Mouse (Mus musculus) thymus, adult 18-20 months (tissue): ENCODE data around the gene Mthfd2.

ENCODE experiments used
- DNase-seq, 2 experiments: peaks; one replicate each; pipeline ENCODE4 v3.0.0; 2022; ENCODE audit warnings: mixed read lengths in 2 of 2

Mthfd2 gene

GRCm38 (mm10) chr6:83327591-83328190 lies 2.0 kb upstream of the Mthfd2 start:
- DNase-seq: no peak

- DNase-seq: no peak
These were observed 1.1 kb upstream of the Mthfd2 start for GRCm38 (mm10) chr6:83326761-83327160.

DNA sequence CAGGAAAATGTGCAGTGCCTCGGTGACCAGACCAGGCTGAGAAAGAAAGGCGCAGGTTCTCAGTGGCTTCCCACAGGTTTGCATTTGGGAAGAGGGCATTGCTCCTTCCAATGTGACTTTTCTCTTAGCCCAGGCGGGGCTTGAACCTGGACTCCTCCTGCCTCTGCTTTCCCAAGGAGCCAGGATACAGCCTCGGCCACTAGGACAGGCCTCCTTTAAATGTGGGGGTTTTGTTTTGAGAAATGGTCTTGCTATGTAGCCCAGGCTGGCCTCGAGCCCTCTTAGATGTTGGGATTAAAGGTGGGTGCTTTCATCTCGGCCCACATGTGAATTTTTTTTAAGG lies 657 bp upstream of the Mthfd2 start:
- DNase-seq: no peak

GRCm38 (mm10) chr6:83323652-83324419 lies 1.9 kb downstream of the Mthfd2 start:
- no peak for DNase-seq

- DNase-seq: no peak
These were observed 2.9 kb downstream of the Mthfd2 start for GRCm38 (mm10) chr6:83322794-83323193.

DNA sequence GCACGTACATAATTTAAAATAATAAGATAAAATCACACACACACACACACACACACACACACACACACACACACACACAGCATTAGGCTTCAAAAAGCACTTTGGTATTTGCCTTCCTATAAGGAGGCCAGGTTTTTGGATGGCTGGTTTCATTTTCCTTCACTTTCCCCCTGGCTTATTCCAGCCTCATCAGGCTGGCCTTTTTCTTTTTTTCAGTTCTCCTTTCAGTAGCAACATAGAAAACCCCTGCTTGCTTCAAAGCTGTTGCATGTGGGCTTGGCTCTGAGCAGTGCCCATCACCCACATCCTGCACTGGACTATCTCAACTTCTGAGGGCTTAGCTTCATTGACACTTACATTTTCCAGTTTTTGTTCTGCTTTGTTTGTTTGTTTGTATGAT lies 3.8 kb downstream of the Mthfd2 start:
- no peak for DNase-seq

DNA sequence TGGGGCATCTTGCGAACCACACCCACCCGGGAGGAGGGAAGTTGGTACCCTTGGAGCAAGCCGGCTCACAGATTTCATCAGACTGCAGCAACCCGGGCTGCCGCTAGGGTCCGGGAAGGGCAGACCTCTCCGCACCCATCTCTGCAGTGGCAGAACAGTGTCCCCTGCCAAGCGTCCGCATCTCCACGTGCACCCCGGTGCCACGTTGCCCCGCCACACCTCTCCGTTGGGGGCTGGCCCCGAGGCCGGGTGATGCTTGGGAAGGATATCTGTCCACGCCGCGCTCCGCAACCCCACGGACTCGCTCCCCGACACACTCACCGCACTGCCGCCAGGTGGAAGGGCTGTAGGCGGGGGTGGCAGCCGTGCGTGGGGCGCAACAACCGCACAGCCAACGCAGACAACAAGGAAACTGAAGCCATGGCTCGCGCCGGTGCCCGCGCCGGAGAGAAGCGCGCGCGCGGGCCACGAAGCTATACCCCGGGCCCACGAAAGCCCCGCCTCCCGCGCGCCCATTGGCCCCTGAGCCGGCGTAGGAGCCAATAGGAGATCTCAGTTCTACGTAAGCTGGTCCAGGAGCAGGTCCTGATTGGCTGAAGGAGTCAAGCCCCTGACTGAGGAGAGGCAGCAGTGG lies 8.5 kb downstream of the Mthfd2 start:
- DNase-seq: peak; percentile 84 to 91

DNA sequence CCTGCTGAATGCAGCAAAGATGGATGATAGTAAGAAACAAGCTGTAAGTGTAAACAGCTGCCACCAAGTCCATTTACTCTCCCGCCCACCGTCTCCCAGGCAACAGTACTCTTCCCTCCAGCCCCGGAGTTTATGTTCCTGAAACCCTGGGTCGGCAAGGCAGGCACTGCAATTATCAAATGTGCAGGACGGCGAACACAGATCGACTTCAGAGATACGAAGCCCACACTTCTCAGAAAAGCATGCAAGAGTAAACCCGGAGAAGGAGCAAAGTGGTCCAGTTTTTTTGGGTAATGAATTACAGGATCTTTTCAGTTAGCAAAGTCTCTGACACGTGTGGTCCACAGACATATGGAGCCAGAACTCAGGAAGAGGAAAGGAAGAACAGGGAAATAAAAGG lies 9.7 kb downstream of the Mthfd2 start:
- DNase-seq: no peak

GRCm38 (mm10) chr6:83315293-83315692 lies 10.4 kb downstream of the Mthfd2 start:
- no peak for DNase-seq

- no peak for DNase-seq
These were observed 13.2 kb downstream of the Mthfd2 start for GRCm38 (mm10) chr6:83312514-83312913.

- no peak for DNase-seq
These were observed 13.7 kb downstream of the Mthfd2 start for GRCm38 (mm10) chr6:83312021-83312420.

- no peak for DNase-seq
These were observed 14.5 kb downstream of the Mthfd2 start for GRCm38 (mm10) chr6:83311206-83311605.

DNA sequence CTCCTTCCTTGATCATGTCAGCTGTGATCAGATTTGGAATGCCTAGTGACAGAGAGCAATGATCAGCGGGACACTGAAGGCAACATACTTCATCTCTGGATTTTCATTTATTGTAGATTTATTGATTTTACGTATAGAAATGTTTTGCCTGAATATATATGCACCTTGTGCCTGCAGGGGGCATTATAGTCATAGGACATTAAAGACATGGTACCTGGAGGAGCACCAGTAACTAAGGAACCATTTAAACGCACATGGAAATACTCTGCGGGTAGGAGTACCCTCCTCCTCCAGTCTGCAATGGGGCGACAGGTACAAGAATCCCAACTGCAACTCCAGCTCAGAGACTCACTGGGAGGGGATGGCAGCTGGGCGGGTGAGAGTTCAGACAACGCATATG lies 16.7 kb downstream of the Mthfd2 start:
- DNase-seq: no peak

GRCm38 (mm10) chr6:83302264-83302663 lies 23.4 kb downstream of the Mthfd2 start:
- DNase-seq: no peak

DNA sequence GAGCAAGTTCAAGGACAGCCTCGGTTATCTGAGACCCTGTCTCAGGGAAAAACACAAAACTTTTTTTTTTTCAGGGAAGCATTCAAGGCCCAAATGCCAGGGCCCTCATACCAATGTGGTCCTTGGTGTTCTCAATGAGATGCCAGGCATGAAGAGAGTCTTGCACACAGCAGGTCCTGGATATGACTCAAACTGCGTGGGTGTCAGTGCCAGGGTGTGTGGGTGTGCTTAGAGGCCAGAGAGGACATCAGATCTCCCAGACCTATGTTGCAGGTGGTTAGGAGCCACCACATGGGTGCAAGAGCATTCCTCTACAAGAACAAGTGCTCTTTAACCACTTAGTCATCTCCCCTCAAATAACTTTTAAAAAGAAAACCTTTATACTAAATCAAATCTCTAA lies 24.4 kb downstream of the Mthfd2 start:
- no peak for DNase-seq

- DNase-seq: no peak
These were observed 25.1 kb downstream of the Mthfd2 start for GRCm38 (mm10) chr6:83300447-83301229.

DNA sequence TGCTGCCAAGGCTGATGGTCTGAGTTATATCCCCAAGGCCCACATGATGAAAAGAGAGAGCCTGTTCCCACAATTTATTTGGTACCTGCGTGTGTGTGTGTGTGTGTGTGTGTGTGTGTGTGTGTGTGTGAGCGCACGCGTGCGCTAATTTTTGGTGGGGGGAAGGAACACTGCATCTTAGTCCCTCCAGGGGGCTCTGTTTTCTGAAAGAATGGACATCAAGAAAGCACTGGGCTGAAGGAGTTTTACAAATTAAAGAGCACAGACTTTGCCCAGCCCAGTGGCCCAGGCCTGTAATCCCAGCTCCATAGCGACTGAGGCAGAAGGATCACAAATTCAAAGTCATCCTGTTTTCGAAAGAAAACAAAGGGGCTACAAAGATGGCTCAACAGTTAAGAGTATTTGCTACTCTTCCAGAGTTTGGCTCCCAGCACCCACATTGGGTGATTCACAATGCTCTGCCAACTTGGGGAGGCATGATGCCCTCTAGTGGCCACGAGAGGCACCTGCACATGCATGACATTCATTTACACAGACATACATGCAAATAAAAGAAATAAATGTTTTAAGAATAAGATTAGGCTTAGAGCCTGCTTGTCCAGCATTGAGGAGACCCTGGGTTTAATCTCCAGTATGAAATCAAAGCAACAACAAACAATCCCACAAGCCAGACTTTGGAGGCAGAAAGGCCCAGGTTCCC lies 45.3 kb downstream of the Mthfd2 start:
- DNase-seq: no peak

GRCm38 (mm10) chr6:83278881-83279280 lies 46.8 kb downstream of the Mthfd2 start:
- no peak for DNase-seq

- DNase-seq: no peak
These were observed 48.6 kb downstream of the Mthfd2 start for GRCm38 (mm10) chr6:83277151-83277550.

- DNase-seq: peak; percentile 7 to 8
These were observed 52.0 kb downstream of the Mthfd2 start for GRCm38 (mm10) chr6:83273733-83274132.

- DNase-seq: peak; percentile 50 to 56
These were observed 57.3 kb downstream of the Mthfd2 start for GRCm38 (mm10) chr6:83268144-83269010.

DNA sequence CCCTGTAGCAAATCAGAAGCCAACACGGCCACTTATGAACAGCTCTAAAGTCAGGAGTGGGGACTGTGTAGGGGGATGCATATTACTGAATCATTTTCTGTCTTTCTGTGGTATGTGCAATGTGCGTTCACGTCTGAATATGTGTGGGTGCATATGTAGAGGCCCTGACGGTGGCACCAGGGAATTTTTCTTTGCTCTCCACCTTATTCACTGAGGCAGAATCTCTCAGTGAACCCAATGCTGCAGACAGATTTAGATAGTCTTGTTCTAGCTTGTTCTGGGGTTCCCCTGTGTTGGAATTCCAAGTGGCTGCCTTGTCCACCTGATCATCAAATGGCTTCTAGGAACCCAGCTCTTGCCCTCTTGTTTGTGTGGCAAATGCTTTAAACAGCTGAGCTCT lies 58.1 kb downstream of the Mthfd2 start:
- DNase-seq: no peak
